Mouse (Mus musculus): ENCODE measurements around the gene Ebf1. TPM values are rescaled to one million over a fixed set of nuclear protein-coding genes. Genes with fewer than 3 reads are reported as not detected.

Ebf1 gene
- polyA plus RNA-seq, 1 experiment from 2014 or later, result 5.0 TPM

DNA sequence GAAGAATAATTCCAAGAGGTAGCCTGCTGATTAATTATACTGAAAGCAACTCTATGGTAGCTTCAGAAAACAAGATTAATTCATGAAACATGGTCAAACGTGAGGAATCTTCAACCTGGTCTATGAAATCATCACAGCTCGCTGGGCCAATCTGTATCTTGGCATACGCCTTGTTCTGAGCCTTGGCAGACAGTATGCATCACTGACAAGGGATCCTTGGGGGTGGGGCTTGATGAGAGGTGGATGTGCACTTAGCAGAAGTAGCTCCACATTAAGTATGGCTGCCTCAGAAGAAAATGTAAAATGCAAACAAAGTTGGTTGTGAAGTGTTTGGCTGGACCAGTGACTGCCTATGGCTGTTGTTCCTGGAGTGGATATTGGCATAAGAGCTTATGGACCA, 258.1 kb downstream of the Ebf1 start:
- Histone ChIP-seq H3K4me1 (ENCODE audit: insufficient read depth) (no peaks in the 10 kb centered on the region), H3K9ac (replicated peaks) (no peak overlapping the region), H3K36me3 (replicated peaks; ENCODE audit: insufficient read depth, low read length) (no peaks in the 10 kb centered on the region), H3K9me3 (ENCODE audit: low read length) (no peaks in the 10 kb centered on the region), H3K4me3 (ENCODE audit: low read depth, low read length) (no peak overlapping the region), H3K27ac (ENCODE audit: low read depth) (no peak overlapping the region), H3K27me3 (ENCODE audit: insufficient read depth, low read length) (no peaks in the 10 kb centered on the region), H3K4me2 (ENCODE audit: low read depth, low read length) (no peak overlapping the region)
- ATAC-seq (no peak), DNase-seq (no peak)
- WGBS (ENCODE audit: insufficient replicate concordance), result 68% methylated on average over 3 of the region's 3 CpGs
- TF ChIP-seq EP300 (IDR thresholded peaks at IDR 0.05; ENCODE audit: low read depth), result no peak
- no peak for TF ChIP-seq CTCF (IDR thresholded peaks at IDR 0.05; ENCODE audit: low read depth)

DNA sequence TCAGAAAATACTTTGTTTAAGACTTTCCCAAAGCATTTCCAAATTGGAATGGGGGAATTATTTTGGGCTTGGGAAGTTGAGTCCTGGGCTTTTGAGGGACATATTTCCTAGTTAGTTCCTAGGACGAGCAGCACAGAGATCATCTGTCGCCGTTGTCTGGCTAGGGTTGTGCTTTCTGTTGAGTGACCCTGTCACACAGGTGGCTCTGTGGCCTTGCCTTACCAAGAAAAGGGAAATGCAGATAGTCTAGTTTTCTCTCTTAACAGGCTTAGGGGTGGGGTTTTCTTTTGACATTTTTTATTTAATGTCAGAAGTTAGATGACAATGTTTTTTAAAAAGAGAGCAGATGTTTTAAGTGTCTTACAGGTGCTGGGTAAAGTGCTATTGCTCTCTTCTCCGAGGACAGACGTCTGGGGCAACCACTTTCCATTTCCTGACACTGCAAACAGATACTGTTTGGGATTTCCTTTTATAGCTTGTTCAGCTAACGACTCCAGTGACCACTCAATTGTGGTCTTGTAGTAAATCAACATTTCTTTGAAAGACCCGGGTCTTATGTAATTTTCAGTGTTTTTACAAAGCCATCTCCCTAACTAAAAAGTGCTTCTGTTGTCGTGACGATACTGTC, 264.1 kb downstream of the Ebf1 start:
- no peaks in the 10 kb centered on the region for H3K36me3 ChIP-seq (replicated peaks; ENCODE audit: insufficient read depth, low read length)
- no peaks in the 10 kb centered on the region for H3K27me3 ChIP-seq (ENCODE audit: insufficient read depth, low read length)
- no peak overlapping the region for H3K4me3 ChIP-seq (ENCODE audit: low read depth, low read length)
- H3K9ac ChIP-seq (replicated peaks), result no peak overlapping the region
- H3K27ac ChIP-seq (ENCODE audit: low read depth), result no peak overlapping the region
- H3K4me2 ChIP-seq (ENCODE audit: low read depth, low read length), result no peak overlapping the region
- ATAC-seq, result no peak
- no peaks in the 10 kb centered on the region for H3K9me3 ChIP-seq (ENCODE audit: low read length)
- H3K4me1 ChIP-seq (ENCODE audit: insufficient read depth), result no peaks in the 10 kb centered on the region
- 15% methylated on average over 9 of the region's 9 CpGs for WGBS (ENCODE audit: insufficient replicate concordance)
- TF ChIP-seq CTCF (IDR thresholded peaks at IDR 0.05; ENCODE audit: low read depth) (no peak), EP300 (IDR thresholded peaks at IDR 0.05; ENCODE audit: low read depth) (0 out of 2 replicates have a peak, but pooled peaks have one; percentile 10)
- DNase-seq, result no peak

- no peak overlapping the region for H3K27ac ChIP-seq (ENCODE audit: low read depth)
- no peaks in the 10 kb centered on the region for H3K36me3 ChIP-seq (replicated peaks; ENCODE audit: insufficient read depth, low read length)
- no peaks in the 10 kb centered on the region for H3K27me3 ChIP-seq (ENCODE audit: insufficient read depth, low read length)
- TF ChIP-seq CTCF (IDR thresholded peaks at IDR 0.05; ENCODE audit: low read depth), result no peak
- DNase-seq, result no peak
- H3K4me3 ChIP-seq (ENCODE audit: low read depth, low read length), result no peak overlapping the region
- no peak overlapping the region for H3K4me2 ChIP-seq (ENCODE audit: low read depth, low read length)
- WGBS (ENCODE audit: insufficient replicate concordance), result 74% methylated on average over 4 of the region's 4 CpGs
- no peak for ATAC-seq
- no peaks in the 10 kb centered on the region for H3K9me3 ChIP-seq (ENCODE audit: low read length)
- no peak overlapping the region for H3K9ac ChIP-seq (replicated peaks)
- no peaks in the 10 kb centered on the region for H3K4me1 ChIP-seq (ENCODE audit: insufficient read depth)
Measured at GRCm38 (mm10) chr11:44882476-44882970, 265.4 kb downstream of the Ebf1 start.

- TF ChIP-seq EP300 (IDR thresholded peaks at IDR 0.05; ENCODE audit: low read depth), result no peak
- TF ChIP-seq CTCF (IDR thresholded peaks at IDR 0.05; ENCODE audit: low read depth), result no peak
- DNase-seq, result no peak
- Histone ChIP-seq H3K36me3 (replicated peaks; ENCODE audit: insufficient read depth, low read length) (no peaks in the 10 kb centered on the region), H3K4me2 (ENCODE audit: low read depth, low read length) (no peak overlapping the region), H3K27ac (ENCODE audit: low read depth) (no peak overlapping the region), H3K9me3 (ENCODE audit: low read length) (no peaks in the 10 kb centered on the region), H3K4me1 (ENCODE audit: insufficient read depth) (no peaks in the 10 kb centered on the region), H3K4me3 (ENCODE audit: low read depth, low read length) (no peak overlapping the region), H3K27me3 (ENCODE audit: insufficient read depth, low read length) (no peaks in the 10 kb centered on the region), H3K9ac (replicated peaks) (no peak overlapping the region)
- ATAC-seq, result no peak
- WGBS (ENCODE audit: insufficient replicate concordance), result 62% methylated on average over 3 of the region's 3 CpGs
Measured at GRCm38 (mm10) chr11:44884337-44884736, 267.2 kb downstream of the Ebf1 start.

GRCm38 (mm10) chr11:44886897-44887296, 269.8 kb downstream of the Ebf1 start:
- H3K27ac ChIP-seq (ENCODE audit: low read depth), result no peak overlapping the region
- no peak overlapping the region for H3K9ac ChIP-seq (replicated peaks)
- no peaks in the 10 kb centered on the region for H3K36me3 ChIP-seq (replicated peaks; ENCODE audit: insufficient read depth, low read length)
- TF ChIP-seq CTCF (IDR thresholded peaks at IDR 0.05; ENCODE audit: low read depth), result no peak
- no peak for TF ChIP-seq EP300 (IDR thresholded peaks at IDR 0.05; ENCODE audit: low read depth)
- H3K9me3 ChIP-seq (ENCODE audit: low read length), result no peaks in the 10 kb centered on the region
- WGBS (ENCODE audit: insufficient replicate concordance), result 86% methylated on average over 2 of the region's 2 CpGs
- H3K4me3 ChIP-seq (ENCODE audit: low read depth, low read length), result no peak overlapping the region
- ATAC-seq (no peak), DNase-seq (no peak)
- no peaks in the 10 kb centered on the region for H3K27me3 ChIP-seq (ENCODE audit: insufficient read depth, low read length)
- no peaks in the 10 kb centered on the region for H3K4me1 ChIP-seq (ENCODE audit: insufficient read depth)
- H3K4me2 ChIP-seq (ENCODE audit: low read depth, low read length), result no peak overlapping the region

DNA sequence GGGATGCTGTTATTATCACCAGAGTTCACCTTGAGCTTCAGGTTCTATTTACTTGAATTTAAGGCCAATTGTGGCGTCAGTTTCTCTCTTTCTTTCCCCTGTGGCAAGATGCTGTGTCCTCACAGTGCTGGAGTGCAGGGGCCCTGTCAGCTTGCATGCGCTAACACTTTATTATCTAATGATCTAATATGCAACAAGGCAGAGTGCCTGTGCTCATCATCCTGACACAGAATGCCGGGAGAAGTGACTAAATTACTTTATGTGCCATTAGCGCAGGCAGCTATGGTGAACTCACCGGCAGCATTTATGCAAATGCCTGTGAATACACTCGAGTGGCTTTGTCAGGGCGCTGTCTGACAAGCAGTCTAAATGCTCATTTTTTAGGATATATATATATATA, 270.6 kb downstream of the Ebf1 start:
- no peak overlapping the region for H3K4me2 ChIP-seq (ENCODE audit: low read depth, low read length)
- H3K27me3 ChIP-seq (ENCODE audit: insufficient read depth, low read length), result no peaks in the 10 kb centered on the region
- no peak for TF ChIP-seq EP300 (IDR thresholded peaks at IDR 0.05; ENCODE audit: low read depth)
- TF ChIP-seq CTCF (IDR thresholded peaks at IDR 0.05; ENCODE audit: low read depth), result no peak
- H3K9ac ChIP-seq (replicated peaks), result no peak overlapping the region
- H3K36me3 ChIP-seq (replicated peaks; ENCODE audit: insufficient read depth, low read length), result no peaks in the 10 kb centered on the region
- H3K4me1 ChIP-seq (ENCODE audit: insufficient read depth), result peaks cover under 1% of the 10 kb centered on the region; the same call in 1 of the 2 replicates
- DNase-seq (no peak), ATAC-seq (no peak)
- no peaks in the 10 kb centered on the region for H3K9me3 ChIP-seq (ENCODE audit: low read length)
- no peak overlapping the region for H3K27ac ChIP-seq (ENCODE audit: low read depth)
- no peak overlapping the region for H3K4me3 ChIP-seq (ENCODE audit: low read depth, low read length)
- 83% methylated on average over 7 of the region's 7 CpGs for WGBS (ENCODE audit: insufficient replicate concordance)
